Mouse (Mus musculus): ENCODE data around the gene Slc25a23. TPM values are rescaled to one million over a fixed set of nuclear protein-coding genes. Genes with fewer than 3 reads are reported as not detected.
"Not testable (repeated sequence)": the region's sequence is repeated elsewhere in the genome, so short reads cannot be mapped to it uniquely, and the experiment has no call there.

The Slc25a23 gene
- total RNA-seq, 2 experiments from 2014 or later: 322 to 366 TPM

GRCm38 (mm10) chr17:57066908-57067307 lies 7.2 kb upstream of the Slc25a23 start:
- no peak overlapping the region for H3K4me3 ChIP-seq
- DNase-seq (ENCODE audit: extremely low spot score in 1 of 2, low spot score in 2 of 2): no peak
- H3K27ac ChIP-seq: no peak overlapping the region
- intact Hi-C loops (cut with DNase I): no loop called here
- TF ChIP-seq CTCF (IDR thresholded peaks at IDR 0.05): no peak

- TF ChIP-seq CTCF (IDR thresholded peaks at IDR 0.05): no peak
- intact Hi-C loops (cut with DNase I): no loop called here
- Histone ChIP-seq H3K4me3 (no peak overlapping the region), H3K27ac (no peak overlapping the region)
- DNase-seq (ENCODE audit: extremely low spot score in 1 of 2, low spot score in 2 of 2): no peak
Observed at GRCm38 (mm10) chr17:57063031-57063430, 3.4 kb upstream of the Slc25a23 start.

GRCm38 (mm10) chr17:57062548-57062947 lies 2.9 kb upstream of the Slc25a23 start:
- intact Hi-C loops (cut with DNase I): no loop called here
- Histone ChIP-seq H3K4me3 (no peak overlapping the region), H3K27ac (no peak overlapping the region)
- no peak for TF ChIP-seq CTCF (IDR thresholded peaks at IDR 0.05)
- no peak for DNase-seq (ENCODE audit: extremely low spot score in 1 of 2, low spot score in 2 of 2)

DNA sequence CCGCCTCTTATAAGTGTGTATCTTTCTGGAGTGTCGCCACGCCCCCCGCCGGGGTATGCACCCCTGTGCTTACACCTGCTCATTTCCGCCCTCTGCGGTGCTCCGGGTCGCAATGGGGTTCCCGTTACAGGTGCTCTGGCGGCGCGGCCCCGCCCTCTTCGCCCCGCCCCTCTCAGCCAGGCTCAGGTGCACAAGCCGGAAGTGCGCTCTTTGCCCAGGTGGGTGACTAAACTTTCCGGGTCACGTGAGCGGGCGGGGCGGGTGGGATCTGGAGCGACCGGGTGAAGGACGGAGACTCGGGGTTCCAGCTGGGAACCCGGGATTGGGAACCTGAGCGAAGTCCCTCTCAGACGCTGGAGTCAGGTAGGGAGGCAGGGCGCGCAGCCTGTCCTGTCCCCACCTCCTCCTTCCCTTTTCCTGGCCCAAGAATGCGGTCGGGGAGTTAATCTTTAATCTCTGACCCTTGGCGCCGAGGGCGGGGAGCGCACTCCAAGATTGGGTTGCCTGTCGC lies 2.4 kb upstream of the Slc25a23 start:
- H3K27ac ChIP-seq: no peak overlapping the region
- DNase-seq (ENCODE audit: extremely low spot score in 1 of 2, low spot score in 2 of 2): no peak
- intact Hi-C loops (cut with DNase I): no loop called here
- TF ChIP-seq CTCF (IDR thresholded peaks at IDR 0.05): no peak
- H3K4me3 ChIP-seq: no peak overlapping the region

GRCm38 (mm10) chr17:57061069-57061468 lies 1.4 kb upstream of the Slc25a23 start:
- intact Hi-C loops (cut with DNase I): loop anchor here (2.0 kb wide), 1 partner anchor 186 kb away; no protein-coding TSS in a partner anchor
- H3K4me3 ChIP-seq: peak overlapping the region; percentile 97; the same call in 1 of the 2 replicates
- no peak for TF ChIP-seq CTCF (IDR thresholded peaks at IDR 0.05)

DNA sequence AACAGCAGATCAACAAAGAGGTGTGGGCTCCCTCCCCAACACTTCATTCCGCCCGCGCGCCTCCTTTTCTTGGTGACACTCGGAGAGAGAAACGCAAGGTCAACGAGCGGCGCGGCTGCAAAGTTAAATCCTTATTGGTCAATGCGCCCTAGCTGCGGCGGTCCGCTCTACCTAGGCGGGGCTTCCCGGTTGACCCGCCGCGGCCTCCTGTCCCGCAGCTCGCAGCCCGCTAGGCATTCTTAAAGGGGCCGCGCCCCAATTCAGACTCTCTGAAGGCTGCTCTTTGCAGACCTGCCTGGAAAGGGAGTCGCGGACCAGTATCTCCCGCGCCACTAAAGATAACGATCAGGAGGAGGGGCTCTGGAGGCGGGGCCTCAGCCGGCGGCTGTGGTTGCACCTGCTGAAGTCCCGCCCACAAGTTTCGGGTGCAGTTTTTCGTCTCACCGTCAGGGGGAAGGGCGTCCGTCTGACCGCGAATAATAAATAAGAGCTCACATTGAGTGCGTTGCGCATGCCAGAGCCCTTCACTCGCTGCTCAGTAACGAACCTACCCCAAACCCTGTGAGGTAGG lies 653 bp upstream of the Slc25a23 start:
- peak; percentile 78 for TF ChIP-seq CTCF (IDR thresholded peaks at IDR 0.05)
- DNase-seq (ENCODE audit: extremely low spot score in 1 of 2, low spot score in 2 of 2): peak; percentile 93 to 95
- H3K27ac ChIP-seq: peak overlapping the region; percentile 92
- intact Hi-C loops (cut with DNase I): loop anchor here (1.0 to 2.0 kb wide), 3 partner anchors 27 to 186 kb away; partner anchors contain the start of gene Tubb4a
- H3K4me3 ChIP-seq: peak overlapping the region; percentile 97

More at GRCm38 (mm10) chr17:57061069-57061468, 1.4 kb upstream of the Slc25a23 start:
- no peak for DNase-seq (ENCODE audit: extremely low spot score in 1 of 2, low spot score in 2 of 2)
- no peak overlapping the region for H3K27ac ChIP-seq

GRCm38 (mm10) chr17:57058891-57059485 lies 675 bp downstream of the Slc25a23 start, which contains the start of gene Crb3:
Gene Crb3 (plus strand): TSS chr17:57059105.
- peak in 1 of 2 experiments; percentile 33 for DNase-seq (ENCODE audit: extremely low spot score in 1 of 2, low spot score in 2 of 2)
- peak within 1 kb of the TSS; percentile 97 for H3K4me3 ChIP-seq
- intact Hi-C loops (cut with DNase I): loop anchor here (1.0 kb wide), 1 partner anchor 68 kb away; no protein-coding TSS in a partner anchor
- TF ChIP-seq CTCF (IDR thresholded peaks at IDR 0.05): no peak
- peak within 1 kb of the TSS; percentile 92 for H3K27ac ChIP-seq

DNA sequence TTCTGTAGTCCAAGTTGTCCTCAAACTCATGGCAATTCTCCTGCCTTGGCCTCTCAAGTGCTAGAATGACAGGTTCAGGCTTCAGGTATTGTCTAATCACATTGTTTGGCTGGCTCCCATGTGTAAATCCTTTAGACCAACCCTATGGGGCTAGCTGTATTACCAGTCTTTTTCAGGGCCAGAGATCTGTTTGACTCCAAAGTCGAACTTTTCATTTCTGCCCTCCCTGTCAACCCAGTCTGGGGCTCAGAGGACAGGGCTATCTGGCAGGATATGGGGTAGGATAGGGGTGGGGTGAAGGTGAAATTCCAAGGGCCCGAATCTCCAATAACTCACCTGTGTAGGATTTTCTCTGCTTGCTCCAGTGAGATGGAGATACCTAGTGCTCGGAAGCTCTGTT lies 3.4 kb downstream of the Slc25a23 start:
- Histone ChIP-seq H3K27ac (no peak overlapping the region), H3K4me3 (no peak overlapping the region)
- DNase-seq (ENCODE audit: extremely low spot score in 1 of 2, low spot score in 2 of 2): no peak
- intact Hi-C loops (cut with DNase I): no loop called here
- no peak for TF ChIP-seq CTCF (IDR thresholded peaks at IDR 0.05)

DNA sequence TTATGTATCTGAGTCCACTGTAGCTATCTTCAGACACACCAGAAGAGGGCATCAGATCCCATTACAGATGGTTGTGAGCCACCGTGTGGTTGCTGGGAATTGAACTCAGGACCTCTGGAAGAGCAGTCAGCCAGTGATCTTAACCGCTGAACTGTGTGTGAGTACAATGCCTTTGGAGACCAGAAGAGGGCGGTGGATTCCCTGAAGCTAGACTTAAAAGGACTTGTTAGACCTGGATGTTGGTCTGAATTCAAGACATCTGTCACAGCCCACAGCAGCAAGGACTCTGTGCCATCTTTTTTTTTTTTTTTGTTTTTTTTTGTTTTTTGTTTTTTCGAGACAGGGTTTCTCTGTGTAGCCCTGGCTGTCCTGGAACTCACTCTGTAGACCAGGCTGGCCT lies 8.0 kb downstream of the Slc25a23 start:
- TF ChIP-seq CTCF (IDR thresholded peaks at IDR 0.05): peak; percentile 12
- H3K4me3 ChIP-seq; intact Hi-C loops (cut with DNase I): not testable (repeated sequence)

GRCm38 (mm10) chr17:57048816-57049215 lies 10.8 kb downstream of the Slc25a23 start:
- intact Hi-C loops (cut with DNase I): no loop called here
- Histone ChIP-seq H3K27ac (no peak overlapping the region), H3K4me3 (no peak overlapping the region)
- TF ChIP-seq CTCF (IDR thresholded peaks at IDR 0.05): no peak
- no peak for DNase-seq (ENCODE audit: extremely low spot score in 1 of 2, low spot score in 2 of 2)

More for the DNA sequence above, 8.0 kb downstream of the Slc25a23 start:
- not testable (repeated sequence) for H3K27ac ChIP-seq; DNase-seq (ENCODE audit: extremely low spot score in 1 of 2, low spot score in 2 of 2)

DNA sequence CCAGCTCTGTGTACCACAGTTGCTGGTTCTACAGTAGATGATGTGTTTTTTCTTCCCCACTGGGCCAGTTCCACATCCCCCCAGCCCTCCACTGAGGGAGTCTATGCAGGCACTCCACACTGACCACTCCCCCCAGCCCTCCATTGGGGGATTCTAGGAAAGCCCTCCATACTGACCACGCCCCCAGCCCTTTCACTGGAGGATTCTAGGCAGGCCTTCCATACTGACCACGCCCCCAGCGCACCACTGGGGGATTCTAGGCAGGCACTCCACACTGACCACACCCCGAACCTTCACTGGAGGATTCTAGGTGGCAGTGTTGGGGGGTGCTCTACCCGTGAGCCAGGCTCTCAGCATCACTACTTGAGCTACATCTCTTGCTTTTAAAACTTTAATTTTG lies 12.3 kb downstream of the Slc25a23 start:
- TF ChIP-seq CTCF (IDR thresholded peaks at IDR 0.05): no peak
- intact Hi-C loops (cut with DNase I): no loop called here
- H3K27ac ChIP-seq: no peak overlapping the region

DNA sequence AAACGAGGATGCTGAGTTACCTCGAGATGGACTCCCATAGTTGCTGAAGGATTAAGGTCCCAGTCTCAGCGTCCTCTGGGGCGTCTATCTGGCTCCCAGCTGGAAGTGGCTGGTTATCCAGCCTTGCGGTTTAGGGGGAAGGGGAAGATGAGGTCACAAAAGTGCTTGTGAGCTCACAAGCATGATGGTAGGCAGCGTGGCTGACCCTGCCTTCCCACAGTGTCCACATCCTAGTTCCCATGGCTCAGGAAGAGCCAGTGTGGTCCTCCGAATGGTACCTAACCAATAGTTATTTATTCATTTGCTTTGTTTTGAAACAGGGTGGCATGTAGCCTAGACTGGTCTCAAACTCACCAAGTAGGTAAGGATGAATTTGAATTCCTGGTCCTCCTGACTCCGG lies 18.1 kb downstream of the Slc25a23 start, which contains the start of gene Slc25a41:
TSS of gene Slc25a41 (minus strand) at position 101 of the 400 bp plus-strand sequence.
- intact Hi-C loops (cut with DNase I): no loop called here
- no peak within 1 kb of the TSS for H3K27ac ChIP-seq
- TF ChIP-seq CTCF (IDR thresholded peaks at IDR 0.05): no peak
- DNase-seq (ENCODE audit: extremely low spot score in 1 of 2, low spot score in 2 of 2): no peak
- no peak within 1 kb of the TSS for H3K4me3 ChIP-seq

More for the DNA sequence above, 12.3 kb downstream of the Slc25a23 start:
- H3K4me3 ChIP-seq: no peak overlapping the region
- no peak for DNase-seq (ENCODE audit: extremely low spot score in 1 of 2, low spot score in 2 of 2)

All from left cerebral cortex, adult 2 months (tissue).